Mouse (Mus musculus): ENCODE results near the gene Myzap. TPM values are rescaled to one million over a fixed set of nuclear protein-coding genes. Genes with fewer than 3 reads are reported as not detected.
"Not testable (repeated sequence)": the region's sequence is repeated elsewhere in the genome, so short reads cannot be mapped to it uniquely, and the experiment has no call there.

The Myzap gene
- polyA plus RNA-seq, 1 experiment from 2014 or later = 15.5 TPM

- no peak overlapping the region for H3K9ac ChIP-seq
- ATAC-seq (ENCODE audit: insufficient number of reproducible peaks, low FRiP score, low TSS enrichment, low read depth) = no peak
- 59% methylated on average over 15 of the region's 15 CpGs for WGBS
Observed at GRCm38 (mm10) chr9:71492296-71493025, 99.7 kb downstream of the Myzap start.

GRCm38 (mm10) chr9:71490076-71490475, 102.1 kb downstream of the Myzap start:
- no peak for ATAC-seq (ENCODE audit: insufficient number of reproducible peaks, low FRiP score, low TSS enrichment, low read depth)
- 51% methylated on average over 3 of the region's 3 CpGs for whole genome bisulfite sequencing
- Histone ChIP-seq H3K27me3 (peaks cover 12% of the 10 kb centered on the region; the same call in 1 of the 2 replicates), H3K27ac (no peak overlapping the region), H3K4me3 (no peak overlapping the region), H3K36me3 (no peaks in the 10 kb centered on the region), H3K9me3 (no peaks in the 10 kb centered on the region), H3K4me1 (0 out of 2 replicates have a peak, but pooled peaks cover 2% of the 10 kb centered on the region), H3K9ac (no peak overlapping the region), H3K4me2 (no peak overlapping the region)

More at GRCm38 (mm10) chr9:71492296-71493025, 99.7 kb downstream of the Myzap start:
- Histone ChIP-seq H3K9me3 (no peaks in the 10 kb centered on the region), H3K27me3 (peaks cover 16% of the 10 kb centered on the region), H3K36me3 (no peaks in the 10 kb centered on the region), H3K27ac (no peak overlapping the region), H3K4me1 (0 out of 2 replicates have a peak, but pooled peaks cover 6% of the 10 kb centered on the region), H3K4me3 (no peak overlapping the region), H3K4me2 (no peak overlapping the region)

- ATAC-seq (ENCODE audit: insufficient number of reproducible peaks, low FRiP score, low TSS enrichment, low read depth) = no peak; the same call in 1 of the 2 replicates
- Histone ChIP-seq H3K9me3 (no peaks in the 10 kb centered on the region), H3K4me3 (peak overlapping the region; percentile 98), H3K4me2 (peak overlapping the region; percentile 34; the same call in 1 of the 2 replicates), H3K36me3 (peaks cover 24% of the 10 kb centered on the region), H3K27ac (peak overlapping the region; percentile 95; the same call in 1 of the 2 replicates), H3K27me3 (no peaks in the 10 kb centered on the region), H3K4me1 (peaks cover 6% of the 10 kb centered on the region; the same call in 1 of the 2 replicates), H3K9ac (no peak overlapping the region; the same call in 1 of the 2 replicates)
- 36% methylated on average over 7 of the region's 7 CpGs for WGBS
Observed at GRCm38 (mm10) chr9:71486127-71486526, 106.0 kb downstream of the Myzap start.

GRCm38 (mm10) chr9:71485475-71486094, 106.6 kb downstream of the Myzap start, which contains the start of gene Polr2m:
Gene Polr2m, minus strand, starts transcription at chr9:71485935.
- H3K4me2 ChIP-seq = peak within 1 kb of the TSS; percentile 57
- H3K27me3 ChIP-seq = no peaks in the 10 kb centered on the region
- H3K9ac ChIP-seq = peak within 1 kb of the TSS; percentile 100
- H3K4me3 ChIP-seq = peak within 1 kb of the TSS; percentile 98
- H3K9me3 ChIP-seq = no peaks in the 10 kb centered on the region
- peaks cover 30% of the 10 kb centered on the region for H3K36me3 ChIP-seq
- WGBS = under 1% methylated on average over 68 of the region's 70 CpGs
- ATAC-seq (ENCODE audit: insufficient number of reproducible peaks, low FRiP score, low TSS enrichment, low read depth) = peak; percentile 97
- H3K4me1 ChIP-seq = peaks cover 6% of the 10 kb centered on the region; the same call in 1 of the 2 replicates
- H3K27ac ChIP-seq = peak within 1 kb of the TSS; percentile 95

GRCm38 (mm10) chr9:71484871-71485474, 107.2 kb downstream of the Myzap start:
- Histone ChIP-seq H3K9me3 (no peaks in the 10 kb centered on the region), H3K27me3 (no peaks in the 10 kb centered on the region), H3K9ac (peak overlapping the region; percentile 100), H3K27ac (peak overlapping the region; percentile 95), H3K4me2 (peak overlapping the region; percentile 57), H3K4me3 (peak overlapping the region; percentile 98), H3K36me3 (peaks cover 36% of the 10 kb centered on the region), H3K4me1 (peaks cover 6% of the 10 kb centered on the region; the same call in 1 of the 2 replicates)
- WGBS = under 1% methylated on average over 14 of the region's 14 CpGs
- ATAC-seq (ENCODE audit: insufficient number of reproducible peaks, low FRiP score, low TSS enrichment, low read depth) = no peak

GRCm38 (mm10) chr9:71483872-71484271, 108.3 kb downstream of the Myzap start:
- not testable (repeated sequence) for H3K27ac ChIP-seq; H3K4me1 ChIP-seq; H3K9me3 ChIP-seq; ATAC-seq (ENCODE audit: insufficient number of reproducible peaks, low FRiP score, low TSS enrichment, low read depth); H3K27me3 ChIP-seq; H3K9ac ChIP-seq
- Histone ChIP-seq H3K36me3 (peaks cover 47% of the 10 kb centered on the region), H3K4me3 (0 out of 2 replicates have a peak overlapping the region, but pooled peaks have one; percentile 98), H3K4me2 (0 out of 2 replicates have a peak overlapping the region, but pooled peaks have one; percentile 57)
- 78% methylated on average over 7 of the region's 7 CpGs for WGBS

- no peak overlapping the region for H3K9ac ChIP-seq
- H3K27me3 ChIP-seq = no peaks in the 10 kb centered on the region
- H3K4me1 ChIP-seq = peaks cover 6% of the 10 kb centered on the region; the same call in 1 of the 2 replicates
- 94% methylated on average over 2 of the region's 2 CpGs for whole genome bisulfite sequencing
- no peak overlapping the region for H3K4me2 ChIP-seq
- H3K36me3 ChIP-seq = peaks cover 77% of the 10 kb centered on the region
- ATAC-seq (ENCODE audit: insufficient number of reproducible peaks, low FRiP score, low TSS enrichment, low read depth) = no peak
- no peak overlapping the region for H3K27ac ChIP-seq
- H3K9me3 ChIP-seq = no peaks in the 10 kb centered on the region
- no peak overlapping the region for H3K4me3 ChIP-seq
Observed at GRCm38 (mm10) chr9:71480305-71480704, 111.9 kb downstream of the Myzap start.

- no peaks in the 10 kb centered on the region for H3K27me3 ChIP-seq
- H3K9ac ChIP-seq = no peak overlapping the region
- no peak overlapping the region for H3K4me2 ChIP-seq
- WGBS = 92% methylated on average over 9 of the region's 9 CpGs
- H3K4me1 ChIP-seq = peaks cover 6% of the 10 kb centered on the region; the same call in 1 of the 2 replicates
- no peak overlapping the region for H3K4me3 ChIP-seq
- H3K36me3 ChIP-seq = peaks cover 83% of the 10 kb centered on the region
- H3K9me3 ChIP-seq = no peaks in the 10 kb centered on the region
- ATAC-seq (ENCODE audit: insufficient number of reproducible peaks, low FRiP score, low TSS enrichment, low read depth) = no peak
- H3K27ac ChIP-seq = no peak overlapping the region
Observed at GRCm38 (mm10) chr9:71479413-71479812, 112.7 kb downstream of the Myzap start.

- Histone ChIP-seq H3K36me3 (peaks cover 84% of the 10 kb centered on the region), H3K4me2 (no peak overlapping the region), H3K27me3 (no peaks in the 10 kb centered on the region), H3K27ac (no peak overlapping the region), H3K4me1 (peaks cover 4% of the 10 kb centered on the region; the same call in 1 of the 2 replicates), H3K9me3 (no peaks in the 10 kb centered on the region), H3K4me3 (no peak overlapping the region), H3K9ac (no peak overlapping the region)
- WGBS = 89% methylated on average over 7 of the region's 7 CpGs
- ATAC-seq (ENCODE audit: insufficient number of reproducible peaks, low FRiP score, low TSS enrichment, low read depth) = no peak
Observed at GRCm38 (mm10) chr9:71478596-71478995, 113.6 kb downstream of the Myzap start.

- no peak for ATAC-seq (ENCODE audit: insufficient number of reproducible peaks, low FRiP score, low TSS enrichment, low read depth)
- WGBS = 96% methylated on average over 3 of the region's 3 CpGs
Observed at GRCm38 (mm10) chr9:71476601-71477000, 115.6 kb downstream of the Myzap start.

GRCm38 (mm10) chr9:71475536-71475935, 116.6 kb downstream of the Myzap start:
- peaks cover 55% of the 10 kb centered on the region for H3K36me3 ChIP-seq
- ATAC-seq (ENCODE audit: insufficient number of reproducible peaks, low FRiP score, low TSS enrichment, low read depth) = no peak
- no peak overlapping the region for H3K4me3 ChIP-seq
- H3K9ac ChIP-seq = no peak overlapping the region
- WGBS = 91% methylated on average over 4 of the region's 4 CpGs
- H3K9me3 ChIP-seq = no peaks in the 10 kb centered on the region
- no peak overlapping the region for H3K27ac ChIP-seq
- no peaks in the 10 kb centered on the region for H3K4me1 ChIP-seq
- no peak overlapping the region for H3K4me2 ChIP-seq
- H3K27me3 ChIP-seq = no peaks in the 10 kb centered on the region

More at GRCm38 (mm10) chr9:71476601-71477000, 115.6 kb downstream of the Myzap start:
- Histone ChIP-seq H3K9me3 (no peaks in the 10 kb centered on the region), H3K9ac (no peak overlapping the region), H3K27me3 (no peaks in the 10 kb centered on the region), H3K4me2 (no peak overlapping the region), H3K27ac (no peak overlapping the region), H3K4me3 (no peak overlapping the region), H3K36me3 (peaks cover 65% of the 10 kb centered on the region), H3K4me1 (no peaks in the 10 kb centered on the region)
